10 mouse cellular contexts compared by ENCODE assay signal in the genomic region with DNA sequence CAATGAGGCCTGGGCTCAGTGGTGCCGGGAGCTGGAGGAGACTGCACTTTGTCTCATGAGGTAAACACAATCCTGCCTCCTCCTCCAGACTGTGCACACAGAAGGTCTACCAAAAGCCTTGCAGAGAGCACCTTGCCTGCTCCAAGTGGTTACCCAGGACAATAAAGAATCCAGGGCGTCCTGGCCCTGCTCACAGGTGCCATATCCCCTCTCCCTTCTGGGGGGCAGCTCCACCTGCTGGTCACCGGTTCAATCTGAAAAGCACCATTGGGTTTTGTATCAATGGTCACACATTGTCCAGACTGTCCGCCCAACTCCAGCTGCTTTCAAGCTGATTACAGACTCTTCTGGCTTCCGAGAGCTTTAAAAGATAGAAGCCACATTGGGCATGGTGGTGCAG. TPM values are rescaled to one million over a fixed set of nuclear protein-coding genes. Genes with fewer than 3 reads are reported as not detected.
A peak's percentile ranks its signal among the peaks of the same experiment; 100 is the strongest.
DNase-seq lines count a peak whose midpoint lies in the region; ATAC-seq and TF ChIP-seq lines count a peak whose summit lies in the region.
"Had no signal": no experiment of that assay in that cellular context is flagged by ENCODE, and none has a peak within 500 bp of the region (broad histone marks: within the 10 kb centered on the region; RNA-seq: fewer than 3 reads in every experiment).

No protein-coding gene starts in this region.

- no peaks in the 10 kb centered on the region for H3K4me1 ChIP-seq in liver, adult 2 months (ENCODE audit: control insufficient read depth, insufficient read depth, low read length)

- no peak overlapping the region for H3K4me3 ChIP-seq in liver, adult 2 months (ENCODE audit: insufficient read depth, low read depth, low read length)
- H3K4me3 ChIP-seq: limb, embryonic 13.5 days had no signal

- H3K79me2 ChIP-seq in liver, adult 2 months (ENCODE audit: control insufficient read depth, insufficient read depth, low read length), result no peaks in the 10 kb centered on the region

- H3K27ac ChIP-seq in liver, adult 2 months (replicated peaks; ENCODE audit: insufficient read depth, low read depth, low read length), result no peak overlapping the region
- H3K27ac ChIP-seq: limb, embryonic 13.5 days had no signal

- no peak overlapping the region for H3K9ac ChIP-seq in liver, adult 2 months (ENCODE audit: low read depth, low read length)
- H3K9ac ChIP-seq: limb, embryonic 13.5 days had no signal

- WGBS in liver, adult 2 months, result 56% methylated on average over 5 of the region's 5 CpGs

- DNase-seq in heart, adult 18-20 months, result peak; percentile 26 to 43
- no peak for DNase-seq in heart, postnatal 25 days (ENCODE audit: low spot score)
- DNase-seq in urinary bladder, postnatal 14 days (ENCODE audit: low spot score), result peak; percentile 14
- DNase-seq in urinary bladder, postnatal 10 days (ENCODE audit: low spot score), result no peak
- no peak for DNase-seq in liver, adult 2 months (ENCODE audit: extremely low read depth, low read depth, low spot score)
- DNase-seq in layer of hippocampus, postnatal 14 days (ENCODE audit: low spot score in 2 of 2), result no peak
- no peak for DNase-seq in cerebellum, postnatal 36 days

- TF ChIP-seq POLR2A in liver, adult 2 months (IDR thresholded peaks at IDR 0.05; ENCODE audit: extremely low read depth, insufficient read depth, low read length), result no peak

- ATAC-seq in inflammation-experienced regulatory T-cells, adult 6 months, result no peak
- ATAC-seq: Patski had no signal

- H3K36me3 ChIP-seq in liver, adult 2 months (ENCODE audit: control insufficient read depth, insufficient read depth, low read length), result no peaks in the 10 kb centered on the region
- H3K36me3 ChIP-seq: limb, embryonic 13.5 days had no signal

- intact Hi-C loops in heart, postnatal 25 days (cut with DNase I), result loop anchor here (5.0 kb wide), 1 partner anchor 36 kb away; no protein-coding TSS in a partner anchor

- no peaks in the 10 kb centered on the region for H3K27me3 ChIP-seq in liver, adult 2 months (ENCODE audit: control insufficient read depth, insufficient read depth, low read length)
- H3K27me3 ChIP-seq: limb, embryonic 13.5 days; Patski had no signal

- TF ChIP-seq CTCF in liver, adult 2 months (IDR thresholded peaks at IDR 0.05; ENCODE audit: low read depth, low read length), result peak; percentile 56

RNA-seq across cellular contexts. Expression of a gene that starts 32.0 kb away (rescaled TPM):
- 10 to 100 TPM; 46.8 to 51.0 TPM for total RNA-seq in heart, adult 18-20 months (2021)
- 10 to 100 TPM; 48.2 to 51.7 TPM for total RNA-seq in heart, postnatal 25 days (2021)
- 41.6 and 53.6 TPM in 2 replicates for total RNA-seq in liver, adult 2 months (2014; rRNA removed)
- polyA plus RNA-seq in liver, adult 2 months (2012; rRNA removed), result 8.1 and 10.3 TPM in 2 replicates
- 100 to 1,000 TPM in 2 of 3 experiments, 10 to 100 TPM in 1; 94.3 to 115 (median 103) TPM for polyA plus RNA-seq in inflammation-experienced regulatory T-cells, adult 6 months (2017; shearing (Covaris generic))
- total RNA-seq in layer of hippocampus, postnatal 14 days (2021), result 10 to 100 TPM; 79.3 to 86.0 TPM

RNA-seq across cellular contexts. Expression of a gene that starts 42.9 kb away (rescaled TPM):
- total RNA-seq in heart, adult 18-20 months (2021), result 1 to 10 TPM in 1 of 2 experiments, under 1 TPM in 1; 0.89 to 1.2 TPM
- total RNA-seq in heart, postnatal 25 days (2021), result under 1 TPM; 0.70 to 0.89 TPM
- total RNA-seq in liver, adult 2 months (2014; rRNA removed), result 0.18 and 0.20 TPM in 2 replicates
- polyA plus RNA-seq in liver, adult 2 months (2012; rRNA removed), result 0.04 and 0.06 TPM in 2 replicates
- polyA plus RNA-seq in inflammation-experienced regulatory T-cells, adult 6 months (2017; shearing (Covaris generic)), result 1 to 10 TPM; 1.1 to 1.9 (median 1.7) TPM
- total RNA-seq in layer of hippocampus, postnatal 14 days (2021), result 1 to 10 TPM; 3.2 to 4.2 TPM

Comparison
In these comparisons a context has a peak if more than half of its experiments do, and no peak if none do; other contexts are left out.
1. DNase-seq: peak in heart, adult 18-20 months (2 of 2) and urinary bladder, postnatal 14 days (single experiment); none in heart, postnatal 25 days (single experiment), urinary bladder, postnatal 10 days (single experiment), liver, adult 2 months (single experiment), layer of hippocampus, postnatal 14 days (0 of 2) and cerebellum, postnatal 36 days (0 of 2).